Mouse (Mus musculus) stomach, postnatal 0 days (tissue): Measurements from ENCODE around the gene Smc5. TPM values are rescaled to one million over a fixed set of nuclear protein-coding genes. Genes with fewer than 3 reads are reported as not detected.

ENCODE experiments used
- ATAC-seq: fragments of 200-750 bp; cut with Nextera tagmentation; 2 replicates; pipeline ENCODE4 v1.8.0; 2017; ENCODE audit not compliant: low FRiP score, low TSS enrichment
- DNase-seq: peaks from one replicate; pipeline ENCODE4 v3.0.0-alpha.2; 2016; ENCODE audit warnings: low spot score
- H3K27ac ChIP-seq: fragments of 300-500 bp; sonication (generic); replicated peaks from 2 replicates; pipeline ENCODE4 v1.5.1; 2014; ENCODE audit warnings: mild to moderate bottlenecking, control low read depth
- H3K27me3 ChIP-seq: fragments of 300-500 bp; sonication (generic); 2 replicates; pipeline ENCODE4 v1.6.1; 2014; ENCODE audit warnings: low read length; ENCODE audit not compliant: control insufficient read depth, insufficient read depth
- H3K36me3 ChIP-seq: fragments of 300-500 bp; sonication (generic); 2 replicates; pipeline ENCODE4 v1.6.1; 2014; ENCODE audit warnings: low read length, mixed read lengths; ENCODE audit not compliant: control insufficient read depth, insufficient read depth
- H3K4me1 ChIP-seq: fragments of 300-500 bp; sonication (generic); replicated peaks from 2 replicates; pipeline ENCODE4 v1.6.1; 2014; ENCODE audit warnings: antibody characterized with exemption; ENCODE audit not compliant: control insufficient read depth, insufficient read depth
- H3K4me2 ChIP-seq: fragments of 300-500 bp; sonication (generic); replicated peaks from 2 replicates; pipeline ENCODE4 v1.6.1; 2014; ENCODE audit warnings: low read depth, mild to moderate bottlenecking, control low read depth, moderate library complexity
- H3K4me3 ChIP-seq: fragments of 300-500 bp; sonication (generic); 2 replicates; pipeline ENCODE4 v1.5.1; 2014; ENCODE audit warnings: low read depth, low read length, control low read depth
- H3K9ac ChIP-seq: fragments of 300-500 bp; sonication (generic); 2 replicates; pipeline ENCODE4 v1.6.1; 2014; ENCODE audit warnings: mild to moderate bottlenecking, low read length, control low read depth, mixed read lengths
- H3K9me3 ChIP-seq: fragments of 300-500 bp; sonication (generic); 2 replicates; pipeline ENCODE4 v1.6.1; 2016; ENCODE audit warnings: low read length; ENCODE audit not compliant: control insufficient read depth
- CTCF ChIP-seq: IDR thresholded peaks from 2 replicates; pipeline ENCODE4 v1.5.1; 2016; ENCODE audit warnings: antibody characterized with exemption, low read depth, mild to moderate bottlenecking, moderate library complexity
- EP300 ChIP-seq: optimal IDR thresholded peaks from 2 replicates; pipeline ENCODE3; 2016; ENCODE audit warnings: antibody characterized with exemption
- WGBS: fragments of 180-500 bp; shearing (Covaris S2); extraction: QIAGEN DNeasy Blood & Tissue Kit; methylation state at CpG from one replicate; pipeline ENCODE4 v1.1.7; 2014; 5-methylcytosine and 5-hydroxymethylcytosine counted together
- polyA plus RNA-seq: library from polyadenylated mRNA; unstranded; fragments of >200 nt; fragmentation: Nextera tagmentation; extraction: Ambion mirVana; gene quantifications from 2 replicates; pipeline ENCODE4 v1.2.1, GENCODE M21; 2015

Smc5 gene
- polyA plus RNA-seq, 1 experiment from 2014 or later: 8.3 TPM

DNA sequence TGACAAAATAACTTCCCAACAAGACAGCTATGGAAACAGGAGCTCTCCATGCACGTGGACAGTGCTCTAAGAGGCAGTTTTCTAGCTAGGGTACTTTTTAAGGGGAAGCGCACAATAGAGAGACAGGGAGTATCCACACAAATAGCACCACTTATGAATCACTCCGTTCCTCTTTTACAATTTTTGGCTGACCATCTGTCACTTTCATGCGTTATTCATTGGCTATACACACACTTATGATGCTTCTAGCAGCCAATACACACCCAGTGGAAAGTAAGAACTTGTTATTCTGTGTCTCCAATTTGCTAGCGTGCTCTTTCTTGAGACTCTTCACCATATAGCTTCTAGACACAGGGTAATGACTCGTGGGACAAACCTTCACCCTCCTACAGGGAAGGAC is 86.0 kb downstream of the Smc5 start:
- DNase-seq (no peak), ATAC-seq (no peak)
- TF ChIP-seq EP300 (no peak), CTCF (no peak)
- H3K4me1 ChIP-seq: no peaks in the 10 kb centered on the region
- H3K4me2 ChIP-seq: no peak overlapping the region
- no peak overlapping the region for H3K4me3 ChIP-seq
- H3K9me3 ChIP-seq: no peaks in the 10 kb centered on the region
- no peaks in the 10 kb centered on the region for H3K36me3 ChIP-seq
- no peak overlapping the region for H3K9ac ChIP-seq
- no peak overlapping the region for H3K27ac ChIP-seq
- 84% methylated on average over 6 of the region's 6 CpGs for WGBS
- no peaks in the 10 kb centered on the region for H3K27me3 ChIP-seq

DNA sequence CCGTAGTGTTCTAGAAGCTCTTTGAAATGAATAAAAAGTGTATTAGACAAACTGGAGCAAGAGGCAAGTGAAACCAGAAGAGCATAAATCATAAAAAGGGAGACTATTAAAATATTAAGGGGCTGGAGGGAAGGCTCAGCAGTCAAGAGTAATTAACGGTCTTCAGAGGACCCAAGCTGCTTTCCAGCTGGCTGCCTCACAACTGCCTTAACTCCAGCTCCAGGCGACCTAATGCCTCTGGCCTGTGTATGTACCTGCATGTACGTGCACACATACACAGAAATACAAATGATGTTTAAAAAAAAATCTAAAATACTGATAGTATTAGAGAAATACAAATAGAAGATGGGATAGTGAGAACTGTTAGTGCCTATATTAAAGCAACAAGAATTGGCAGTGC is 89.6 kb downstream of the Smc5 start:
- ATAC-seq: no peak
- Histone ChIP-seq H3K4me3 (no peak overlapping the region), H3K36me3 (no peaks in the 10 kb centered on the region), H3K27ac (no peak overlapping the region), H3K27me3 (no peaks in the 10 kb centered on the region), H3K9me3 (no peaks in the 10 kb centered on the region), H3K9ac (no peak overlapping the region), H3K4me2 (no peak overlapping the region), H3K4me1 (no peaks in the 10 kb centered on the region)
- TF ChIP-seq CTCF (no peak), EP300 (no peak)
- WGBS: 55% methylated on average over 4 of the region's 4 CpGs
- no peak for DNase-seq

- H3K4me2 ChIP-seq: no peak overlapping the region
- no peak overlapping the region for H3K27ac ChIP-seq
- DNase-seq (no peak), ATAC-seq (no peak)
- no peaks in the 10 kb centered on the region for H3K36me3 ChIP-seq
- no peaks in the 10 kb centered on the region for H3K27me3 ChIP-seq
- no peak overlapping the region for H3K4me3 ChIP-seq
- H3K4me1 ChIP-seq: no peaks in the 10 kb centered on the region
- H3K9me3 ChIP-seq: no peaks in the 10 kb centered on the region
- WGBS: 91% methylated on average over 4 of the region's 4 CpGs
- H3K9ac ChIP-seq: no peak overlapping the region
- TF ChIP-seq EP300: no peak
- no peak for TF ChIP-seq CTCF
Observed at GRCm38 (mm10) chr19:23183493-23183892, 90.2 kb downstream of the Smc5 start.

DNA sequence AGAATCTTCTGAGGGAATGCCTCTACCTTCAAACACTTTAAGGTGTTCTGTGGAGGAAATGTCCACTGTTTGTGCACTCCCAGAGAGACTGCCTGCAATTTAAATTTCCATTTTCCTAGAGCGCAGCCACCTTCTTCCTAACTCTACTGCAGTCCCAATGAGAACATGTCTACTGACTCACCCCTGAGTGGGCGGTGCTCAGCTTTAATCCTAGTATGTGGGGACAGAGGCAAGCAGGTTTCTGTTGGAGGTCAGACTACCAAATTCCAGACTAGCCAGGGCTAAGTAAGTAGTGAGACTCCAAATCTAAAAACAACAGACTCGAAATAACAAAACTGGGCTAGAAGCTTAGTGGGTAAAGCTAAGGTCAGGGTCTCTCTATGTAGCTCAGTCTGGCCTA is 95.2 kb downstream of the Smc5 start:
- no peaks in the 10 kb centered on the region for H3K27me3 ChIP-seq
- no peak for TF ChIP-seq EP300
- TF ChIP-seq CTCF: no peak
- H3K4me2 ChIP-seq: no peak overlapping the region
- H3K9ac ChIP-seq: no peak overlapping the region
- no peak overlapping the region for H3K27ac ChIP-seq
- H3K36me3 ChIP-seq: no peaks in the 10 kb centered on the region
- no peaks in the 10 kb centered on the region for H3K9me3 ChIP-seq
- H3K4me3 ChIP-seq: no peak overlapping the region
- 87% methylated on average over 3 of the region's 3 CpGs for WGBS
- H3K4me1 ChIP-seq: no peaks in the 10 kb centered on the region
- no peak for DNase-seq
- ATAC-seq: no peak

- no peak overlapping the region for H3K9ac ChIP-seq
- H3K36me3 ChIP-seq: no peaks in the 10 kb centered on the region
- 51% methylated on average over 2 of the region's 2 CpGs for WGBS
- H3K4me3 ChIP-seq: no peak overlapping the region
- no peak overlapping the region for H3K4me2 ChIP-seq
- no peaks in the 10 kb centered on the region for H3K27me3 ChIP-seq
- H3K4me1 ChIP-seq: no peaks in the 10 kb centered on the region
- no peak for DNase-seq
- no peaks in the 10 kb centered on the region for H3K9me3 ChIP-seq
- no peak for ATAC-seq
- TF ChIP-seq CTCF (no peak), EP300 (no peak)
- H3K27ac ChIP-seq: no peak overlapping the region
Observed at GRCm38 (mm10) chr19:23175511-23175910, 98.2 kb downstream of the Smc5 start.

DNA sequence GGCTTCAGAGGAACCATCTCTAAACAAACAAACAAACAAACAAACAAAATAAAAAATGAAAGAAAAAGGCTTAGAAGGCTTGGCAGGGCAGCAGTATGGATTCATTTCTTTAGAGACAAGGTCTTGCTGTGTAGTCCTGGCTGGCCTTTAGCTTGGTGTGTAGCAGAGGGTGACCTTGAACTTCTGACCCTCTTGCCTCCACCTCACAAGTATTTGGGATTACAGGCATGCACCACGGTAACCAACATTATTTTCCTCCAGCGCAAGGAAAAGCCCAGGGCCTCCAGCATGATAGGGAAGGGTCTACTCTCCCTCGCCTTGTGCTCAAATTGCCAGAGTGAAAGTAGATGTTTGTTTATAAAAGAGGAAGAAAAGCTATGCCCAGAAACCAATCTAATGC is 98.6 kb downstream of the Smc5 start:
- Histone ChIP-seq H3K9ac (no peak overlapping the region), H3K4me3 (no peak overlapping the region), H3K9me3 (no peaks in the 10 kb centered on the region), H3K36me3 (no peaks in the 10 kb centered on the region), H3K4me2 (no peak overlapping the region), H3K27ac (no peak overlapping the region), H3K4me1 (no peaks in the 10 kb centered on the region), H3K27me3 (no peaks in the 10 kb centered on the region)
- no peak for ATAC-seq
- TF ChIP-seq CTCF (no peak), EP300 (no peak)
- DNase-seq: no peak
- WGBS: 71% methylated on average over 3 of the region's 3 CpGs
